Mouse (Mus musculus) intestine, postnatal 0 days (tissue): ENCODE measurements around the gene 2610044O15Rik8. TPM values are rescaled to one million over a fixed set of nuclear protein-coding genes. Genes with fewer than 3 reads are reported as not detected.
"Not testable (repeated sequence)": the region's sequence is repeated elsewhere in the genome, so short reads cannot be mapped to it uniquely, and the experiment has no call there.

ENCODE experiments used
- ATAC-seq: fragments of 200-750 bp; cut with Nextera tagmentation; 2 replicates; pipeline ENCODE4 v1.8.0; 2017; ENCODE audit warnings: mild to moderate bottlenecking, moderate TSS enrichment, moderate library complexity
- H3K27ac ChIP-seq: fragments of 300-500 bp; sonication (generic); 2 replicates; pipeline ENCODE4 v1.5.1; 2014; ENCODE audit warnings: mild to moderate bottlenecking, low read depth, low read length, moderate library complexity
- H3K27me3 ChIP-seq: fragments of 300-500 bp; sonication (generic); replicated peaks from 2 replicates; pipeline ENCODE4 v1.6.1; 2014; ENCODE audit warnings: low read length, mixed read lengths; ENCODE audit not compliant: control insufficient read depth, insufficient read depth
- H3K36me3 ChIP-seq: fragments of 300-500 bp; sonication (generic); 2 replicates; pipeline ENCODE4 v1.6.1; 2014; ENCODE audit warnings: mild to moderate bottlenecking, moderate library complexity; ENCODE audit not compliant: control insufficient read depth, insufficient read depth
- H3K4me1 ChIP-seq: fragments of 300-500 bp; sonication (generic); replicated peaks from 2 replicates; pipeline ENCODE4 v1.6.1; 2014; ENCODE audit warnings: antibody characterized with exemption, low read length, mixed read lengths; ENCODE audit not compliant: control insufficient read depth, insufficient read depth
- H3K4me2 ChIP-seq: fragments of 300-500 bp; sonication (generic); replicated peaks from 2 replicates; pipeline ENCODE4 v1.6.1; 2014; ENCODE audit warnings: low read depth, mild to moderate bottlenecking, moderate library complexity
- H3K4me3 ChIP-seq: fragments of 300-500 bp; sonication (generic); 2 replicates; pipeline ENCODE4 v1.5.1; 2014; ENCODE audit warnings: low read depth, low read length
- H3K9ac ChIP-seq: fragments of 300-500 bp; sonication (generic); 2 replicates; pipeline ENCODE4 v1.6.1; 2014; ENCODE audit warnings: mild to moderate bottlenecking, low read depth, low read length
- H3K9me3 ChIP-seq: fragments of 300-500 bp; sonication (generic); 2 replicates; pipeline ENCODE4 v1.6.1; 2016; ENCODE audit warnings: mixed run types; ENCODE audit not compliant: control insufficient read depth
- CTCF ChIP-seq: sonication (generic); IDR thresholded peaks from 2 replicates; pipeline ENCODE4 v1.5.1; 2016; ENCODE audit warnings: low read depth, mild to moderate bottlenecking, control low read depth, antibody characterized with exemption, moderate library complexity
- WGBS: fragments of 180-500 bp; shearing (Covaris S2); extraction: QIAGEN DNeasy Blood & Tissue Kit; methylation state at CpG from one replicate; pipeline ENCODE4 v1.1.7; 2014; 5-methylcytosine and 5-hydroxymethylcytosine counted together
- polyA plus RNA-seq: library from polyadenylated mRNA; unstranded; fragments of >200 nt; fragmentation: Nextera tagmentation; extraction: Ambion mirVana; gene quantifications from 2 replicates; pipeline ENCODE4 v1.2.1, GENCODE M21; 2015

Gene 2610044O15Rik8
- 15.8 and 18.6 TPM in 2 replicates for polyA plus RNA-seq

GRCm38 (mm10) chr8:129234027-129234733 is at the start of gene 2610044O15Rik8:
2610044O15Rik8 (minus strand) TSS chr8:129234406.
- under 1% methylated on average over 18 of the region's 18 CpGs for WGBS
- H3K27ac ChIP-seq = peak within 1 kb of the TSS; percentile 89
- H3K27me3 ChIP-seq = no peaks in the 10 kb centered on the region
- ATAC-seq = peak; percentile 100
- no peaks in the 10 kb centered on the region for H3K9me3 ChIP-seq
- H3K36me3 ChIP-seq = no peaks in the 10 kb centered on the region
- H3K4me2 ChIP-seq = peak within 1 kb of the TSS; percentile 73
- no peak for TF ChIP-seq CTCF
- H3K4me3 ChIP-seq = peak within 1 kb of the TSS; percentile 47
- no peaks in the 10 kb centered on the region for H3K4me1 ChIP-seq
- peak within 1 kb of the TSS; percentile 58 for H3K9ac ChIP-seq

- Histone ChIP-seq H3K9ac (no peak overlapping the region), H3K27ac (no peak overlapping the region), H3K4me2 (no peak overlapping the region), H3K9me3 (peaks cover 4% of the 10 kb centered on the region; the same call in 1 of the 2 replicates), H3K4me1 (no peaks in the 10 kb centered on the region), H3K36me3 (peaks cover 15% of the 10 kb centered on the region; the same call in 1 of the 2 replicates), H3K27me3 (no peaks in the 10 kb centered on the region), H3K4me3 (no peak overlapping the region)
- no peak for TF ChIP-seq CTCF
- WGBS = 54% methylated on average over 1 of the region's 1 CpGs
- no peak for ATAC-seq
Observed at GRCm38 (mm10) chr8:129265918-129266317, 31.7 kb upstream of the 2610044O15Rik8 start.

- Histone ChIP-seq H3K27ac (no peak overlapping the region), H3K4me2 (peak overlapping the region; percentile 80), H3K4me1 (no peaks in the 10 kb centered on the region), H3K9me3 (peaks cover 4% of the 10 kb centered on the region; the same call in 1 of the 2 replicates), H3K4me3 (no peak overlapping the region), H3K27me3 (no peaks in the 10 kb centered on the region), H3K9ac (no peak overlapping the region), H3K36me3 (peaks cover 10% of the 10 kb centered on the region; the same call in 1 of the 2 replicates)
- no peak for TF ChIP-seq CTCF
- no peak for ATAC-seq
- WGBS = 60% methylated on average over 2 of the region's 2 CpGs
Observed at GRCm38 (mm10) chr8:129264296-129264695, 30.1 kb upstream of the 2610044O15Rik8 start.

- peak; percentile 97 for ATAC-seq
- not testable (repeated sequence) for H3K36me3 ChIP-seq, H3K9me3 ChIP-seq, H3K4me1 ChIP-seq, H3K27me3 ChIP-seq
- Histone ChIP-seq H3K4me3 (peak overlapping the region; percentile 55), H3K4me2 (peak overlapping the region; percentile 80), H3K27ac (0 out of 2 replicates have a peak overlapping the region, but pooled peaks have one; percentile 17), H3K9ac (peak overlapping the region; percentile 44)
- WGBS = under 1% methylated on average over 22 of the region's 24 CpGs
Observed at GRCm38 (mm10) chr8:129263211-129263927, 29.2 kb upstream of the 2610044O15Rik8 start.

GRCm38 (mm10) chr8:129233664-129234026 is 561 bp downstream of the 2610044O15Rik8 start:
- no peak for ATAC-seq
- Histone ChIP-seq H3K9me3 (no peaks in the 10 kb centered on the region), H3K27me3 (no peaks in the 10 kb centered on the region), H3K4me2 (peak overlapping the region; percentile 73), H3K4me1 (no peaks in the 10 kb centered on the region), H3K27ac (peak overlapping the region; percentile 89; the same call in 1 of the 2 replicates), H3K9ac (peak overlapping the region; percentile 58), H3K36me3 (no peaks in the 10 kb centered on the region), H3K4me3 (peak overlapping the region; percentile 47)
- TF ChIP-seq CTCF = no peak
- WGBS = under 1% methylated on average over 9 of the region's 9 CpGs

Other genes with a start within 250 kb of the 2610044O15Rik8 start
- gene Ccdc7a, start 168.9 kb downstream of the 2610044O15Rik8 start, polyA plus RNA-seq = not detected in 2 replicates
- gene Ccdc7b, start 167.3 kb downstream of the 2610044O15Rik8 start, polyA plus RNA-seq = not detected in 2 replicates
- gene Gm10999, start 102.7 kb downstream of the 2610044O15Rik8 start, polyA plus RNA-seq = not detected in 2 replicates